Mouse (Mus musculus) hindbrain, embryonic 15.5 days (tissue): ENCODE measurements around the gene Prkce. TPM values are rescaled to one million over a fixed set of nuclear protein-coding genes. Genes with fewer than 3 reads are reported as not detected.
A peak's percentile ranks its signal among the peaks of the same experiment; 100 is the strongest.

Source experiments
- ATAC-seq: fragments of 200-750 bp; cut with Nextera tagmentation; 2 replicates; pipeline ENCODE4 v1.8.0; 2017; ENCODE audit warnings: low read depth, moderate number of reproducible peaks, moderate TSS enrichment; ENCODE audit not compliant: low FRiP score
- H3K27ac ChIP-seq: fragments of 300-500 bp; sonication (generic); replicated peaks from 2 replicates; pipeline ENCODE4 v1.5.1; 2015; ENCODE audit warnings: mild to moderate bottlenecking, inconsistent platforms
- H3K27me3 ChIP-seq: fragments of 300-500 bp; sonication (generic); 2 replicates; pipeline ENCODE4 v1.6.1; 2015; ENCODE audit warnings: control low read depth, inconsistent platforms
- H3K36me3 ChIP-seq: fragments of 300-500 bp; sonication (generic); 2 replicates; pipeline ENCODE4 v1.6.1; 2015; ENCODE audit warnings: control low read depth, inconsistent platforms
- H3K4me1 ChIP-seq: fragments of 300-500 bp; sonication (generic); replicated peaks from 2 replicates; pipeline ENCODE4 v1.6.1; 2015; ENCODE audit warnings: control low read depth, inconsistent platforms
- H3K4me2 ChIP-seq: fragments of 300-500 bp; sonication (generic); 2 replicates; pipeline ENCODE4 v1.6.1; 2015; ENCODE audit warnings: moderate library complexity, mild to moderate bottlenecking, inconsistent platforms
- H3K4me3 ChIP-seq: fragments of 300-500 bp; sonication (generic); 2 replicates; pipeline ENCODE4 v1.5.1; 2015; ENCODE audit warnings: mild to moderate bottlenecking, inconsistent platforms
- H3K9ac ChIP-seq: fragments of 300-500 bp; sonication (generic); 2 replicates; pipeline ENCODE4 v1.6.1; 2015; ENCODE audit warnings: inconsistent platforms
- H3K9me3 ChIP-seq: fragments of 300-500 bp; sonication (generic); 2 replicates; pipeline ENCODE4 v1.6.1; 2016; ENCODE audit warnings: control low read depth, inconsistent platforms
- WGBS: fragments of 180-500 bp; shearing (Covaris S2); methylation state at CpG from one replicate; pipeline ENCODE4 v1.1.7; 2015; 5-methylcytosine and 5-hydroxymethylcytosine counted together
- polyA plus RNA-seq: library from polyadenylated mRNA; unstranded; fragments of >200 nt; fragmentation: Nextera tagmentation; extraction: Ambion mirVana; gene quantifications from 2 replicates; pipeline ENCODE4 v1.2.1, GENCODE M21; 2015

Prkce gene
- 37.7 and 45.7 TPM in 2 replicates for polyA plus RNA-seq

DNA sequence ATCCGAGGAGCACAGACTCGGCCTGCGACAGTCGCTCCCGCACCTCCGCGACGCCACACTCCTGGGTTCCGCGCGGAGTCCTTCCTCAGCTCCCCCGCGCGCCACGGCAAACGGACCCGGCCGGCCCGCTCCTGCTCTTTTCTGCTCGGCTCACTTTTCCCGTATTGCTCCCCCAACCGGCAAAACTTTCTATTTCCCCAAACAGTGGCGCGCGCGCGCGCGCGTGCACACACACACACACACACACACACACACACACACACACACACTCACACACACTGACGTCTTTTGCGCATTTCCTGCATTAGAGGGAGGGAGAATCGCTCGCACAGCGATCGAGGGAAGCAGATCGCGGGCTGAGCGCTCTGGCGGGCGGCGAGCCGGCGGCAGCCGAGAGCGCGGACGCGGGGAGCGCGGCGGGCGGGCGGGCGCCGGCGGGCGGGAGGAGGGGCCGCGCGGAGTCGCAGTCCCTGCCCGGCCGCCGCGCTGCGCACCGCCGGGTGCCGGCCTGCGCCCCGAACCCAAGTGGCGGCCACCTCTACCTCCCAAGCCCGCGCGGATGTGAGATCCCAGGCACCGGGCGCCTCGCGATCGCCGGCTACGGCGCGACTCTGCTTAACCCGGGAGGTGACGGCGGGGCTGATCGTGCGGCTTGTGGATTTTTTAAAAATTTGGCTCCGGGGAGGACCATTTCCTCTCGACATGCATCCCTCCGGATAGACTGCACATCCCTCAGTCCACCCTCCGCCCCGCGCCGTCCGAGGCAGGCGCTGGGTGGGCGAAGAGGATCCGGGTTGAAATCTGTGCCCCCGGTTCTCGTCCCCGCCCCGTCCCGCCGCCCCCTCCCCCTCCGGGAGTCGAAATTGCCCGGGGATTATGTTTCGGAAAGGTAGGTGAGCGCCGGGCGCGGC lies at the start of gene Prkce:
TSS of gene Prkce (plus strand) at position 466 of the 911 bp plus-strand sequence.
- ATAC-seq = peak; percentile 82
- Histone ChIP-seq H3K4me3 (peak within 1 kb of the TSS; percentile 91), H3K9me3 (no peaks in the 10 kb centered on the region), H3K27ac (peak within 1 kb of the TSS; percentile 94), H3K36me3 (no peaks in the 10 kb centered on the region), H3K4me2 (peak within 1 kb of the TSS; percentile 99), H3K27me3 (0 out of 2 replicates have a peak, but pooled peaks cover 4% of the 10 kb centered on the region), H3K4me1 (peaks cover 50% of the 10 kb centered on the region), H3K9ac (peak within 1 kb of the TSS; percentile 75)
- WGBS = under 1% methylated on average over 105 of the region's 115 CpGs

DNA sequence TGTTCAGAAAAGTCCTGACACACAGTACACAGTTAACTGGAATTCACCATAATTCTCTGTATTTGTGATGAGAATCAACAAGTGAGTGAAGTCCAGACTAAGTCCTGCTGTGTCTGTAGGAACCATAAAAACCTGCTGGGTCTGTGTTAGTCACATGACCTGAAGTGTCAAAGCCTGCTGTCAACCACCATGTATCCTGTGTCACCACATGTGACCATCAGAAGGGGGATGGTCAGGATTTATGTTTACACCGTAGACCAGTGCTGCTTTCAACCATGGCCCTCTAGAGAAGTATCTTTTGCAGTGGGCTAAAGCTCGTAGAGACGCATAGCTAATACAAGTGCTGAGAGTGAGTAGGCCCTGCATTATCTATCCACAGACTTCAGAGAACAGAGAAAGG lies 44.4 kb upstream of the Prkce start:
- WGBS = 96% methylated on average over 3 of the region's 3 CpGs
- Histone ChIP-seq H3K9ac (no peak overlapping the region), H3K9me3 (no peaks in the 10 kb centered on the region), H3K27ac (no peak overlapping the region), H3K27me3 (no peaks in the 10 kb centered on the region), H3K36me3 (peaks cover 18% of the 10 kb centered on the region), H3K4me3 (no peak overlapping the region), H3K4me1 (no peaks in the 10 kb centered on the region), H3K4me2 (no peak overlapping the region)
- ATAC-seq = no peak

DNA sequence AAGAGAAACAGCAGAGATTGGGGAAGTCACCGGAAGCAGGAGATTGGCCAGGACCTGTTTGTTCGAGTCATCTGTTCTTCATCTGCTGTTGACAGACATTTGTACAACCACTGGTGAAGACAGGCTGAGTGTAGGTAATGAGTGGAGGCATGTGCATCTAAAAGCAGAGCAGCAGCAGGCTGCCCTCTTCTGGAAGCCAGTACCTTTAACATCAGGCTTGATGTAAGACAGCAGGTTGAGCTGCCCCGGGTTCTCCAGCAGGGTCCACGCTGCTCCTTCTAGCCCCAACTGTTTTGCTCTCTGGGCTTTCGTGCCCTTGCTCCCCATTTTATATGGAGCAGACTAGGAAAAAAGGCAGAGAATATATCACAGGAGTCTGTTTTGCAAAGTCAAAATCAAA lies 41.7 kb upstream of the Prkce start:
- Histone ChIP-seq H3K9ac (no peak overlapping the region), H3K4me2 (no peak overlapping the region), H3K4me1 (no peaks in the 10 kb centered on the region), H3K27me3 (no peaks in the 10 kb centered on the region), H3K9me3 (no peaks in the 10 kb centered on the region), H3K4me3 (no peak overlapping the region), H3K27ac (no peak overlapping the region), H3K36me3 (peaks cover 14% of the 10 kb centered on the region; the same call in 1 of the 2 replicates)
- 90% methylated on average over 5 of the region's 5 CpGs for WGBS
- ATAC-seq = no peak

DNA sequence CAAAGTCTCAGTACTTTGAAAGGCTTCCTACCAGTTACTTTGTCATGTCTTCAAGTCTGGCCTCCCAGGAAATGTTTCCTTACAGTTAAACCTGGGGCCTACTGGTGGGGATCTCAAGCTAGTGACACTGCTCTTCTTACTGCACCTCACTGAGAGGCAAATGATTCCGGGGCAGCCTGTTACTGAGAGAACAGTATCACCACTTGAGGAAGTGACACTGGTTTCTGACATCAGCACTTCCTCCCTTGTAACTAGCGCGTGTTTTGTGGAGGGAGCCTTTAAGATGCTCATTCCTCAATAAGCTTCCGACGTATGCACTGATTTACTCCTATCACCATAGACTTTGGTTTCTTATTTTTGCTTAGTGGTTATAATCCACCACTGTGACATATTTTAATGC lies 39.4 kb upstream of the Prkce start:
- Histone ChIP-seq H3K36me3 (peaks cover 4% of the 10 kb centered on the region; the same call in 1 of the 2 replicates), H3K27ac (no peak overlapping the region), H3K9ac (no peak overlapping the region), H3K9me3 (no peaks in the 10 kb centered on the region), H3K4me2 (no peak overlapping the region), H3K4me3 (no peak overlapping the region), H3K27me3 (no peaks in the 10 kb centered on the region), H3K4me1 (no peaks in the 10 kb centered on the region)
- no peak for ATAC-seq
- 93% methylated on average over 5 of the region's 5 CpGs for WGBS

DNA sequence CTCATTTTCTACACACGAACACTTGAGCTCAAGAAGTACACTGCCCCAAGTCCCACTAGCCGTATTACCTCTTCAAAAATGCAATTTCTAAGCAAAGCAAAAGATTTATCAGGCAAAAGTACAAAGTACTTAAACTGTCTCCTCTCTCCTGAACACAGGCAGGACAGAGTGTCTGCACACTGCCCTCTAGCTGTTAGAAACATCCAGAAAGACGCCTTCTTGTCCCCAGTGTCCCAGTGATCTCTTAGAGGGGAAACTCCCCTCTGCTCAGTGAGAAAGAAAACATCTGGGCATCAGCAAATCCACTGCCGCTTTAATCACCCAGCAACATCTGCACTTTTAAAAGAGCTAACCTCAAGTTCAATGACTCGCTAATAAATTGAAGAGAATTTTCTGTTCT lies 35.1 kb upstream of the Prkce start:
- Histone ChIP-seq H3K36me3 (peaks cover 20% of the 10 kb centered on the region), H3K4me2 (no peak overlapping the region), H3K27me3 (no peaks in the 10 kb centered on the region), H3K4me3 (no peak overlapping the region), H3K9ac (no peak overlapping the region), H3K9me3 (no peaks in the 10 kb centered on the region), H3K27ac (no peak overlapping the region), H3K4me1 (no peaks in the 10 kb centered on the region)
- 78% methylated on average over 5 of the region's 5 CpGs for WGBS
- ATAC-seq = no peak

DNA sequence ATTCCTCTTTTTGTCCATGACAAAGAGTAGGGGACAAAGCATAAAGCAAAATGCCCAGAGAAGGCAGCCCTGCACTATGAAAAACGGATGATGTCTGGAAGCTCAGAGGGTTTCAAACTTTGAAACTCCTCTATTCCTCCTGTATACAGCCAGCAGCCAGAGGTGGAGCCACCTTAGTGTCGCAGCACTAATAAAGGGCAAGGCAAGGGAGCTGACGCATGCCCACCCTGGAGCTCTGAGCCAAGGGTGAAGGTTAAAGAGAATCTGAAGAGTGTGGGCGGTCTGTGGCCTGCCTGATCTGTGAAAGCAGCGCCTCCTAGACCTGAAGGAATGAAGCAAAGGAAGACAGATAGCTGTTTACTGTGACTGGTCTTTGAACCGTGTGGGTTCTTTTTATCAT lies 33.1 kb upstream of the Prkce start:
- no peak overlapping the region for H3K27ac ChIP-seq
- ATAC-seq = no peak
- H3K36me3 ChIP-seq = peaks cover 35% of the 10 kb centered on the region
- H3K9ac ChIP-seq = no peak overlapping the region
- no peak overlapping the region for H3K4me2 ChIP-seq
- no peaks in the 10 kb centered on the region for H3K27me3 ChIP-seq
- 85% methylated on average over 6 of the region's 6 CpGs for WGBS
- no peaks in the 10 kb centered on the region for H3K4me1 ChIP-seq
- no peak overlapping the region for H3K4me3 ChIP-seq
- no peaks in the 10 kb centered on the region for H3K9me3 ChIP-seq

DNA sequence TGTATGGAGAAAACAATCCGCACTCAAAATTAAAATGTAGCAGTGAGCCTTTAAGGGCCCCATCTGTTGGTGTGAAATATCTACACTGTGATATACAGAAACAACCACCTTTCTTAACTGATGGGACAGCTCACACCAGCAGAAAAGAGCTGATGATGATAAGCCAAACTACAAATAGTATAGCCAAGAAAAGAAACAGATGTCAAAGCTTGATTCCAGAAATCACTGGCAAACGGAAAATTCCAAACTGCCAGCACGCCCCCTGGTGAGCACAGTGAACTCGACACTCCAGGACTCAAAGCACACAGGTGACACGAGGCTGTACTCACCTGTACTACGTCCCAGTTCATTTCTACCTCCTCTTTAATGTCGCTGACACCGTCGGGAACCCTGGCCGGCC lies 31.8 kb upstream of the Prkce start:
- Histone ChIP-seq H3K9me3 (no peaks in the 10 kb centered on the region), H3K4me3 (no peak overlapping the region), H3K4me1 (no peaks in the 10 kb centered on the region), H3K4me2 (no peak overlapping the region), H3K27me3 (no peaks in the 10 kb centered on the region), H3K36me3 (peaks cover 35% of the 10 kb centered on the region), H3K9ac (no peak overlapping the region), H3K27ac (no peak overlapping the region)
- ATAC-seq = no peak
- 86% methylated on average over 10 of the region's 10 CpGs for WGBS

DNA sequence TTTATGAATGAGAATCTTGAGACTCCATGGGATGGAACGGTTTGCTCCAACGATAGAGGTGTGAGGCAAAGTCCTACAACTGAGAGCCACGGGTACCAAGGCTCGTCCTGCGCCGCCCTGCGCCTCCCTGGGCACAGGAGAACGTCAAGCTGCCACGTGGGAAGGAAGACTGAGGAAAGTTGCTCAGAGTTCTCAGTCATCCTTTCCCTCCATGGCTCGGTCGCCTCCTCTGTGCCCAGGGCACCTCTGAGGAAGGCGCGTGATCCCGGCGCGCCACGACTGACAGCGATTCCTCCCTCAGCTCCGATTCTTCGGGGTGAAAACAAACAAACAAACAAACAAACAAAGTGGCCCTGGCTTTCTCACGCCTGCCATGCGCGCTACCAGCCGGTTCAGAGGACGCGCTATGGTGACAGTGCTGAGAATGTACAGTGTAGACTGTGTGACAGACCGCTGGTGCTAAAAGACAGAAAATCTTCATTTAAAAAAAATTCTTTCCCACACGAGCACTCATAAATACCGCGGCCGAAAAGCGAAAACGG lies 23.0 kb upstream of the Prkce start:
- peak; percentile 89 for ATAC-seq
- H3K27me3 ChIP-seq = no peaks in the 10 kb centered on the region
- peak overlapping the region; percentile 75 for H3K27ac ChIP-seq
- H3K9ac ChIP-seq = peak overlapping the region; percentile 76
- H3K36me3 ChIP-seq = no peaks in the 10 kb centered on the region
- peak overlapping the region; percentile 96 for H3K4me2 ChIP-seq
- H3K9me3 ChIP-seq = no peaks in the 10 kb centered on the region
- H3K4me3 ChIP-seq = peak overlapping the region; percentile 69
- H3K4me1 ChIP-seq = peaks cover 15% of the 10 kb centered on the region
- under 1% methylated on average over 33 of the region's 33 CpGs for WGBS

DNA sequence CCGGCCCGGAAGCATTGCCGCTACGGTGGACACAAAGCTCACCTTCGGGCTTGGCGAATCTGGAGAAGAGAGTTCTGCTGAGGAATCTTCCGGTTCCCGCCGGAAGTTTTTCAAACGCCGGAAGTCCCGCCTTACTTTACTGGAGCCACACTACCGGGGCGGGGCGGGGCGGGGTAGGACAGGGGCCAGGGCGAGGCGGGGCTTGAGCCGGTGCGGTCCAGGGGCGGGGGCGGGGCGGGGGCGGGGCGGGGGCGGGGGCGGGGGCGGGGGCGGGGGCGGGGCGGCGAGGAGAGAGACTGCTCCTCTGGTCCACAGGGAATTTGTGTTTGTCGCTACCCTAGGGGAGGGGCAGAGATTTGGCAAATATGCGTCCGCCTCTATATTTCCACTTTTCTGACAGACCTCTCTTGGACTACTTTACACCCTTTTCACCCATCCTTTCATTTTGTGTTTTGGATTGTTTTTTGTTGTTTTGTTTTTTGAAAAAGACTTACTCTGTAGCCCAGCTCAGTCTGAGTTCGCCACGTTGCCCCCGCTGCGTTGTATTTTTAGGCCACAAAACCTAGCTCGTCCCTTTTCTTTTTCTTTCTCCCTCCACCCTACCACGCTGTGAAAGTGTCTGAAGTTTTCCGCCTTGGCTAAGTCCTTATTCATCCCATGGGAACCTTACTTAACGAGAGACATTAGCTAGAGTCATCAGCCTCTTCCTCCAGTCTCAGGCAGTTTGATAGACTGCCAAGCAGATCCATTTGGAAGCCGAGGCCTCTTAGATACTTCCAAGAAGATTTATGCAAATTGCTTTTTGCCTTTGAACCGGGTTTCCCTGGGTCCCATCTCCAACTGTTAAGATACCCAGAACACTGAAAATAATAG lies 22.3 kb upstream of the Prkce start, which contains the start of gene Srbd1:
TSS of gene Srbd1 (minus strand) at position 97 of the 873 bp plus-strand sequence.
- ATAC-seq = peak; percentile 94
- H3K27ac ChIP-seq = peak within 1 kb of the TSS; percentile 75
- peaks cover 15% of the 10 kb centered on the region for H3K4me1 ChIP-seq
- under 1% methylated on average over 29 of the region's 45 CpGs for WGBS
- no peaks in the 10 kb centered on the region for H3K36me3 ChIP-seq
- peak within 1 kb of the TSS; percentile 76 for H3K9ac ChIP-seq
- no peaks in the 10 kb centered on the region for H3K27me3 ChIP-seq
- peak within 1 kb of the TSS; percentile 96 for H3K4me2 ChIP-seq
- no peaks in the 10 kb centered on the region for H3K9me3 ChIP-seq
- H3K4me3 ChIP-seq = peak within 1 kb of the TSS; percentile 69

DNA sequence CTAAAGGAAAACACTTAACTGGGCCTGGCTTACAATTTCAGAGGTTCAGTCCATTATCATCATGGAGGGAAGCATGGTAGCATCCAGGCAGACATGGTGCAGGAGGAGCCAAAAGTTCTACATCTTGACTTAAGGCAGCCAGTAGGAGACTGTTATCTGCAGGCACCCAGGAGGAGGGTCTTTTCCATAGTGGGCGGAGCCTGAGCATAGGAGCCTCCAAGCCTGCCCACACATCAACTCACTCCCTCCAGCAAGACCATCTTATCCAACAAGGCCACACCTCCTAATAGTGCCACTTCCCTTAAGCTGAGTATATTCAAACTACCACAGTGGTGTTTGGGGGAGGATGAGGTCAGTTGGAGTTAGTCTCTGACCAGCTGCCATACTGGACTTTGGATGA lies 17.9 kb upstream of the Prkce start:
- no peak overlapping the region for H3K4me3 ChIP-seq
- no peak overlapping the region for H3K9ac ChIP-seq
- ATAC-seq = no peak
- H3K27me3 ChIP-seq = no peaks in the 10 kb centered on the region
- 100% methylated on average over 1 of the region's 1 CpGs for WGBS
- no peaks in the 10 kb centered on the region for H3K36me3 ChIP-seq
- peaks cover 7% of the 10 kb centered on the region for H3K4me1 ChIP-seq
- H3K27ac ChIP-seq = no peak overlapping the region
- H3K9me3 ChIP-seq = no peaks in the 10 kb centered on the region
- no peak overlapping the region for H3K4me2 ChIP-seq

DNA sequence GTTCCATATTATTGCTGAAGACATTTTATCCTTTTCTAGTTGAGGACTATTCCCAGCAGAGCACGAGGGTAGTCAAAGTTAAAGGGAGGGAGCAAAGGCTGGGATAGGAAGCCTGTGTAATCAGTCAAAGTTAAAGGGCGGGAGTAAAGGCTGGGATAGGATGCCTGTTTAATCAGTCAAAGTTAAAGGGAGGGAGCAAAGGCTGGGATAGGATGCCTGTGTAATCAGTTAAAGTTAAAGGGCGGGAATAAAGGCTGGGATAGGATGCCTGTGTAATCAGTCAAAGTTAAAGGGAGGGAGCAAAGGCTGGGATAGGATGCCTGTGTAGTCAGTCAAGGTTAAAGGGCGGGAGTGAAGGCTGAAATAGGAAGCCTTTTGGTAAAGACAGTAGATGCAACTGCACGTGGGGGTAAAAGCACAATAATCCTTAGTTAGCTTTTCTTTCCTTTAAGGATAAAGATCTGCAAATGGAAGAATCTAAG lies 16.7 kb upstream of the Prkce start:
- Histone ChIP-seq H3K36me3 (no peaks in the 10 kb centered on the region), H3K27me3 (no peaks in the 10 kb centered on the region), H3K4me2 (peak overlapping the region; percentile 39), H3K4me1 (peaks cover 3% of the 10 kb centered on the region), H3K9me3 (no peaks in the 10 kb centered on the region), H3K4me3 (no peak overlapping the region), H3K9ac (no peak overlapping the region), H3K27ac (no peak overlapping the region)
- 15% methylated on average over 5 of the region's 5 CpGs for WGBS
- ATAC-seq = peak; percentile 98
